Comparison of ENCODE assay signal across 29 mouse cellular contexts in the genomic region with DNA sequence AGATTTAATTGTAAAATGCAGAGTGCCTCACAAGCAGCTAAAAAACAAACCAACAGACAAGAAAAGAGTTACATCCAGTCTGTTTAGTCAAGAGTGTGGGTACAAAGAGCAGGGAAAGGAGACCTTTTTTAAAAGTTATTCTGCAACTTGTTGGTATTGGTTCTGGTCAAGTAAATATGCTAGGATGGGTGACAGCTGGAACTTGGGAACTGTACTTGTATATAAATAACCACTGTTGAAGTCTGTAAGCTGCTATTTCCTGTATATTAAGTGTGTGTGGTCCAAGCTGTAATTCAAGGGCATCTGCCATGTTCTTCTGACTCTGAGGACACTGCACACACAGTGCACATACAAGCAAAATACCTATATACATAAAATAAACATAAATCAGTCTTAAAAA. TPM values are rescaled to one million over a fixed set of nuclear protein-coding genes. Genes with fewer than 3 reads are reported as not detected.
DNase-seq lines count a peak whose midpoint lies in the region; ATAC-seq and TF ChIP-seq lines count a peak whose summit lies in the region.
"Had no signal": no experiment of that assay in that cellular context is flagged by ENCODE, and none has a peak within 500 bp of the region (broad histone marks: within the 10 kb centered on the region; RNA-seq: fewer than 3 reads in every experiment).

No protein-coding gene starts in this region.

- H3K9ac ChIP-seq in liver, adult 2 months (ENCODE audit: low read depth, low read length) = no peak overlapping the region
- H3K9ac ChIP-seq in liver, embryonic 12.5 days = no peak overlapping the region
- no peak overlapping the region for H3K9ac ChIP-seq in lung, postnatal 0 days (replicated peaks; ENCODE audit: low read depth)
- H3K9ac ChIP-seq in stomach, embryonic 15.5 days = no peak overlapping the region
- H3K9ac ChIP-seq: embryonic facial prominence, embryonic 15.5 days; heart, embryonic 13.5 days had no signal

- peak; percentile 51 for DNase-seq in kidney, adult 2 months
- no peak for DNase-seq in kidney, postnatal 25 days
- peak; percentile 67 for DNase-seq in liver, adult 2 months (ENCODE audit: extremely low read depth, low read depth, low spot score)
- DNase-seq in lung, postnatal 0 days (ENCODE audit: low spot score) = peak; percentile 44
- DNase-seq in lung, postnatal 10 days = no peak
- no peak for DNase-seq in heart, postnatal 14 days
- DNase-seq: adrenal gland, postnatal 10 days; cerebellum, adult 11 months; cerebellum, adult 8-10 months; cerebellum, postnatal 14 days; embryo, embryonic 11 days; gastrocnemius, adult 2 months; gastrocnemius, postnatal 36 days; heart, adult 11 months had no signal

- H3K36me3 ChIP-seq in kidney, adult 2 months (ENCODE audit: control insufficient read depth, insufficient read depth, low read length) = no peaks in the 10 kb centered on the region
- H3K36me3 ChIP-seq in liver, adult 2 months (ENCODE audit: control insufficient read depth, insufficient read depth, low read length) = no peaks in the 10 kb centered on the region; the same call in 1 of the 2 replicates
- H3K36me3 ChIP-seq in liver, embryonic 12.5 days = peaks cover 3% of the 10 kb centered on the region
- no peaks in the 10 kb centered on the region for H3K36me3 ChIP-seq in lung, postnatal 0 days (ENCODE audit: insufficient read depth, low read length)
- H3K36me3 ChIP-seq in stomach, embryonic 15.5 days = no peaks in the 10 kb centered on the region

- no peak for TF ChIP-seq POLR2A in kidney, adult 2 months (IDR thresholded peaks at IDR 0.05; ENCODE audit: low read depth, low read length)
- TF ChIP-seq POLR2A in liver, adult 2 months (IDR thresholded peaks at IDR 0.05; ENCODE audit: extremely low read depth, insufficient read depth, low read length) = no peak

- no peaks in the 10 kb centered on the region for H3K27me3 ChIP-seq in kidney, adult 2 months (replicated peaks; ENCODE audit: control insufficient read depth, insufficient read depth, low read length)
- H3K27me3 ChIP-seq in liver, adult 2 months (ENCODE audit: control insufficient read depth, insufficient read depth, low read length) = no peaks in the 10 kb centered on the region
- H3K27me3 ChIP-seq in liver, embryonic 12.5 days (replicated peaks) = no peaks in the 10 kb centered on the region
- no peaks in the 10 kb centered on the region for H3K27me3 ChIP-seq in lung, postnatal 0 days (replicated peaks; ENCODE audit: insufficient read depth, low read length)
- no peaks in the 10 kb centered on the region for H3K27me3 ChIP-seq in stomach, embryonic 15.5 days (replicated peaks)
- H3K27me3 ChIP-seq: embryonic facial prominence, embryonic 15.5 days; heart, embryonic 13.5 days had no signal

- peak overlapping the region; percentile 31; the same call in 1 of the 2 replicates for H3K27ac ChIP-seq in kidney, adult 2 months (ENCODE audit: insufficient read depth, low read depth, low read length)
- H3K27ac ChIP-seq in liver, adult 2 months (replicated peaks; ENCODE audit: insufficient read depth, low read depth, low read length) = no peak overlapping the region
- no peak overlapping the region for H3K27ac ChIP-seq in liver, embryonic 12.5 days
- no peak overlapping the region for H3K27ac ChIP-seq in lung, postnatal 0 days (ENCODE audit: low read length)
- H3K27ac ChIP-seq in stomach, embryonic 15.5 days = peak overlapping the region; percentile 40; the same call in 1 of the 2 replicates
- H3K27ac ChIP-seq: embryonic facial prominence, embryonic 15.5 days; forebrain, embryonic 10.5 days; gastrocnemius, adult 2 months; heart, embryonic 13.5 days had no signal

- intact Hi-C loops in heart, postnatal 14 days (cut with DNase I) = no loop called here

- no peaks in the 10 kb centered on the region; the same call in 1 of the 2 replicates for H3K79me2 ChIP-seq in liver, adult 2 months (ENCODE audit: control insufficient read depth, insufficient read depth, low read length)

- no peak overlapping the region for H3K4me3 ChIP-seq in kidney, adult 2 months (ENCODE audit: insufficient read depth, low read depth, low read length)
- no peak overlapping the region for H3K4me3 ChIP-seq in liver, adult 2 months (ENCODE audit: insufficient read depth, low read depth, low read length)
- no peak overlapping the region for H3K4me3 ChIP-seq in liver, embryonic 12.5 days
- H3K4me3 ChIP-seq in lung, postnatal 0 days (ENCODE audit: low read depth, low read length) = no peak overlapping the region
- H3K4me3 ChIP-seq in stomach, embryonic 15.5 days (replicated peaks) = no peak overlapping the region
- H3K4me3 ChIP-seq: embryonic facial prominence, embryonic 15.5 days; erythroblast, embryonic 14.5 days; forebrain, embryonic 10.5 days; gastrocnemius, adult 2 months; heart, embryonic 13.5 days had no signal

- H3K9me3 ChIP-seq in liver, embryonic 12.5 days (replicated peaks) = no peaks in the 10 kb centered on the region
- no peaks in the 10 kb centered on the region for H3K9me3 ChIP-seq in lung, postnatal 0 days (ENCODE audit: low read length)
- no peaks in the 10 kb centered on the region for H3K9me3 ChIP-seq in stomach, embryonic 15.5 days
- H3K9me3 ChIP-seq: embryonic facial prominence, embryonic 15.5 days; forebrain, embryonic 10.5 days; heart, embryonic 13.5 days had no signal

- TF ChIP-seq CTCF in kidney, adult 2 months (conservative IDR thresholded peaks at IDR 0.05; ENCODE audit: insufficient read depth, insufficient read length, low read depth, low read length) = no peak
- TF ChIP-seq CTCF in liver, adult 2 months (IDR thresholded peaks at IDR 0.05; ENCODE audit: low read depth, low read length) = no peak
- no peak for TF ChIP-seq CTCF in lung, postnatal 0 days (IDR thresholded peaks at IDR 0.05)

- ATAC-seq in liver, embryonic 12.5 days = no peak
- no peak for ATAC-seq in lung, postnatal 0 days
- ATAC-seq in stomach, embryonic 15.5 days (ENCODE audit: insufficient read depth, low FRiP score, low read depth) = no peak
- ATAC-seq: forebrain, embryonic 14.5 days had no signal

- H3K4me2 ChIP-seq in liver, embryonic 12.5 days = no peak overlapping the region
- no peak overlapping the region for H3K4me2 ChIP-seq in lung, postnatal 0 days (replicated peaks; ENCODE audit: low read depth, low read length)
- H3K4me2 ChIP-seq in stomach, embryonic 15.5 days = no peak overlapping the region
- H3K4me2 ChIP-seq: embryonic facial prominence, embryonic 15.5 days; heart, embryonic 13.5 days had no signal

- H3K4me1 ChIP-seq in kidney, adult 2 months (ENCODE audit: control insufficient read depth, insufficient read depth, low read length) = peaks cover 8% of the 10 kb centered on the region
- peaks cover 4% of the 10 kb centered on the region; the same call in 1 of the 2 replicates for H3K4me1 ChIP-seq in liver, adult 2 months (ENCODE audit: control insufficient read depth, insufficient read depth, low read length)
- peaks cover 8% of the 10 kb centered on the region for H3K4me1 ChIP-seq in liver, embryonic 12.5 days
- H3K4me1 ChIP-seq in lung, postnatal 0 days (ENCODE audit: insufficient read depth, low read depth, low read length) = no peaks in the 10 kb centered on the region
- no peaks in the 10 kb centered on the region; the same call in 1 of the 2 replicates for H3K4me1 ChIP-seq in stomach, embryonic 15.5 days
- H3K4me1 ChIP-seq: embryonic facial prominence, embryonic 15.5 days; forebrain, embryonic 10.5 days had no signal

- TF ChIP-seq EP300 in lung, postnatal 0 days (IDR thresholded peaks at IDR 0.05) = no peak

RNA-seq across cellular contexts. Expression of a gene that starts 16.7 kb away (rescaled TPM):
- polyA plus RNA-seq in kidney, adult 2 months (2012; rRNA removed) = 7.2 and 7.9 TPM in 2 replicates
- 6.7 and 6.8 TPM in 2 replicates for total RNA-seq in liver, adult 2 months (2014; rRNA removed)
- polyA plus RNA-seq in liver, adult 2 months (2012; rRNA removed) = 2.3 and 2.7 TPM in 2 replicates
- polyA plus RNA-seq in liver, embryonic 12.5 days (2016; fragmentation: Nextera tagmentation; extraction: Ambion mirVana) = 9.6 and 10.8 TPM in 2 replicates
- polyA plus RNA-seq in lung, postnatal 0 days (2015; fragmentation: Nextera tagmentation; extraction: Ambion mirVana) = 9.5 and 10.0 TPM in 2 replicates
- 13.3 and 13.6 TPM in 2 replicates for polyA plus RNA-seq in stomach, embryonic 15.5 days (2015; fragmentation: Nextera tagmentation; extraction: Ambion mirVana)
- total RNA-seq in heart, postnatal 14 days (2021) = 10 to 100 TPM; 11.4 to 12.4 TPM

RNA-seq across cellular contexts. Expression of a gene that starts 27.9 kb away (rescaled TPM):
- polyA plus RNA-seq in kidney, adult 2 months (2012; rRNA removed) = 1.2 and 1.5 TPM in 2 replicates
- not detected in 2 replicates for total RNA-seq in liver, adult 2 months (2014; rRNA removed)
- polyA plus RNA-seq in liver, adult 2 months (2012; rRNA removed) = not detected in 2 replicates
- not detected in 2 replicates for polyA plus RNA-seq in liver, embryonic 12.5 days (2016; fragmentation: Nextera tagmentation; extraction: Ambion mirVana)
- 1.3 and 2.2 TPM in 2 replicates for polyA plus RNA-seq in lung, postnatal 0 days (2015; fragmentation: Nextera tagmentation; extraction: Ambion mirVana)
- 0.92 and 1.2 TPM in 2 replicates for polyA plus RNA-seq in stomach, embryonic 15.5 days (2015; fragmentation: Nextera tagmentation; extraction: Ambion mirVana)
- 1 to 10 TPM; 2.2 to 3.1 TPM for total RNA-seq in heart, postnatal 14 days (2021)
- total RNA-seq: common myeloid progenitor, adult 5-6 weeks; gastrocnemius, adult 2 months; gastrocnemius, postnatal 36 days; hematopoietic stem cell, adult 5-6 weeks; MEL had no signal
- polyA plus RNA-seq: erythroblast, embryonic 14.5 days had no signal

RNA-seq across cellular contexts. Expression of a gene that starts 44.1 kb away (rescaled TPM):
- 1.2 and 1.6 TPM in 2 replicates for polyA plus RNA-seq in kidney, adult 2 months (2012; rRNA removed)
- total RNA-seq in liver, adult 2 months (2014; rRNA removed) = 7.0 and 9.5 TPM in 2 replicates
- 1.4 and 1.5 TPM in 2 replicates for polyA plus RNA-seq in liver, adult 2 months (2012; rRNA removed)
- 34.2 and 36.3 TPM in 2 replicates for polyA plus RNA-seq in liver, embryonic 12.5 days (2016; fragmentation: Nextera tagmentation; extraction: Ambion mirVana)
- polyA plus RNA-seq in lung, postnatal 0 days (2015; fragmentation: Nextera tagmentation; extraction: Ambion mirVana) = 4.5 and 5.6 TPM in 2 replicates
- 25.6 and 25.7 TPM in 2 replicates for polyA plus RNA-seq in stomach, embryonic 15.5 days (2015; fragmentation: Nextera tagmentation; extraction: Ambion mirVana)
- total RNA-seq in heart, postnatal 14 days (2021) = 1 to 10 TPM; 1.9 to 2.2 TPM

RNA-seq across cellular contexts. Expression of a gene that starts 44.1 kb away (rescaled TPM):
- 17.9 and 19.1 TPM in 2 replicates for polyA plus RNA-seq in kidney, adult 2 months (2012; rRNA removed)
- 18.1 and 20.2 TPM in 2 replicates for total RNA-seq in liver, adult 2 months (2014; rRNA removed)
- 11.4 and 13.9 TPM in 2 replicates for polyA plus RNA-seq in liver, adult 2 months (2012; rRNA removed)
- 50.2 and 51.1 TPM in 2 replicates for polyA plus RNA-seq in liver, embryonic 12.5 days (2016; fragmentation: Nextera tagmentation; extraction: Ambion mirVana)
- 10.9 TPM in 2 replicates for polyA plus RNA-seq in lung, postnatal 0 days (2015; fragmentation: Nextera tagmentation; extraction: Ambion mirVana)
- 33.4 and 34.7 TPM in 2 replicates for polyA plus RNA-seq in stomach, embryonic 15.5 days (2015; fragmentation: Nextera tagmentation; extraction: Ambion mirVana)
- 10 to 100 TPM; 17.4 to 17.6 TPM for total RNA-seq in heart, postnatal 14 days (2021)

RNA-seq across cellular contexts. Expression of a gene that starts 44.5 kb away (rescaled TPM):
- not detected in 2 replicates for polyA plus RNA-seq in kidney, adult 2 months (2012; rRNA removed)
- total RNA-seq in liver, adult 2 months (2014; rRNA removed) = not detected in 2 replicates
- 0.07 TPM in 1 of 2 replicates, not detected in the other for polyA plus RNA-seq in liver, adult 2 months (2012; rRNA removed)
- polyA plus RNA-seq in liver, embryonic 12.5 days (2016; fragmentation: Nextera tagmentation; extraction: Ambion mirVana) = not detected in 2 replicates
- 0.15 TPM in 1 of 2 replicates, not detected in the other for polyA plus RNA-seq in lung, postnatal 0 days (2015; fragmentation: Nextera tagmentation; extraction: Ambion mirVana)
- 0.14 TPM in 1 of 2 replicates, not detected in the other for polyA plus RNA-seq in stomach, embryonic 15.5 days (2015; fragmentation: Nextera tagmentation; extraction: Ambion mirVana)
- not detected for total RNA-seq in heart, postnatal 14 days (2021)
- total RNA-seq: adrenal gland, postnatal 10 days; adrenal gland, postnatal 4 days; common myeloid progenitor, adult 5-6 weeks; gastrocnemius, adult 2 months; gastrocnemius, postnatal 36 days; hematopoietic stem cell, adult 5-6 weeks; MEL had no signal
- polyA plus RNA-seq: brain, embryonic 14.5 days; C2C12; embryonic facial prominence, embryonic 11.5 days; erythroblast, embryonic 14.5 days; forebrain, embryonic 14.5 days; heart, postnatal 0 days had no signal

Comparison
In these comparisons a context has a peak if more than half of its experiments do, and no peak if none do; other contexts are left out.
1. DNase-seq: peak in kidney, adult 2 months (single experiment), liver, adult 2 months (single experiment) and lung, postnatal 0 days (single experiment); none in kidney, postnatal 25 days (0 of 2), lung, postnatal 10 days (single experiment) and heart, postnatal 14 days (0 of 2).
2. H3K27ac ChIP-seq: peak in kidney, adult 2 months (single experiment) and stomach, embryonic 15.5 days (single experiment); none in liver, adult 2 months (single experiment), liver, embryonic 12.5 days (single experiment) and lung, postnatal 0 days (single experiment).